15 mouse cellular contexts compared by ENCODE assay signal in the genomic region with DNA sequence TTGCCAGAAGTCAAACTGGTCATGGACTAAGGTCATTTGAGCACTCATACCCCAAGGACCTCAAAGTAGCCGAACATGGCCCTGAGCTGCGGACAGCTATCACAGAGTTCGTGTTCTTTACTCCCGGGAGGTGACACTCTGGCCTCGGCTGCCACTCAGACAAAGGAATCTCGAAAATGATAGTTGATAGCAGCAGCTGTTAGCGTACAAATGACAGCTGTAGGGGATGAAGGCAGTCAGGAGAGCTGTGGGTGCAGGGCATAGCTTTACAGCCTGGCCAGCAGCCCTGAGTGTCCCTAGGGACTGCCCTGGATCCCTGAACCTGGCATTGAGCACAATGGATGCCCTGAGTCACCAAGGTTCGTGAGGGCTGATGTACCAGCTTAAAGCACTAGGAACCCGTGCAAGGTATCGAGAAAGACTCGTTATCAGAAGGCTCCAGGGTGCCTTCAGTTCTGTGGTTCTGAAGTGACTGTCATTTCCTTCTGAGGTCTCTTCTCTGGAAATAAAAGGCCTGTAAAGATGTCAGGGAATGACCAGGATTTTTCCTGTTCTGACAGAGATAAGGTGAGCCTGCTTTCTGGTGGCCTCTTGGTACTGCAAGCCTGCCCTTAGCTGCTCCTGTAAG. TPM values are rescaled to one million over a fixed set of nuclear protein-coding genes. Genes with fewer than 3 reads are reported as not detected.
DNase-seq lines count a peak whose midpoint lies in the region; ATAC-seq and TF ChIP-seq lines count a peak whose summit lies in the region.
"Had no signal": no experiment of that assay in that cellular context is flagged by ENCODE, and none has a peak within 500 bp of the region (broad histone marks: within the 10 kb centered on the region; RNA-seq: fewer than 3 reads in every experiment).

No protein-coding gene starts in this region.

- no peak overlapping the region for H3K4me2 ChIP-seq in hindbrain, embryonic 11.5 days (replicated peaks; ENCODE audit: low read depth, low read length)
- no peak overlapping the region for H3K4me2 ChIP-seq in hindbrain, embryonic 13.5 days
- no peak overlapping the region for H3K4me2 ChIP-seq in heart, postnatal 0 days (ENCODE audit: low read depth, low read length)
- H3K4me2 ChIP-seq: embryonic facial prominence, embryonic 12.5 days; intestine, embryonic 15.5 days; liver, embryonic 12.5 days had no signal

- 70% methylated on average over 11 of the region's 11 CpGs for WGBS in hindbrain, embryonic 11.5 days
- WGBS in hindbrain, embryonic 13.5 days, result 62% methylated on average over 11 of the region's 11 CpGs
- WGBS in heart, postnatal 0 days, result 24% methylated on average over 11 of the region's 11 CpGs

- ATAC-seq in hindbrain, embryonic 11.5 days (ENCODE audit: low FRiP score), result no peak
- no peak for ATAC-seq in hindbrain, embryonic 13.5 days (ENCODE audit: low FRiP score)
- ATAC-seq in heart, postnatal 0 days (ENCODE audit: insufficient read depth, low read depth), result peak; percentile 74
- ATAC-seq: intestine, embryonic 15.5 days; liver, embryonic 12.5 days had no signal

- no peak for TF ChIP-seq CTCF in heart, postnatal 0 days (IDR thresholded peaks at IDR 0.05; ENCODE audit: low read depth)

- peak; percentile 9 for DNase-seq in hindbrain, embryonic 11.5 days (ENCODE audit: low spot score)
- peak; percentile 12 for DNase-seq in 3T3-L1 (ENCODE audit: low read depth, low spot score)
- DNase-seq in adrenal gland, postnatal 14 days, result peak; percentile 41
- DNase-seq in heart, postnatal 0 days (ENCODE audit: low spot score), result peak; percentile 78
- DNase-seq in layer of hippocampus, adult 9-11 months, result no peak
- DNase-seq in urinary bladder, adult 2 months (ENCODE audit: low spot score), result no peak

- H3K27me3 ChIP-seq in hindbrain, embryonic 11.5 days (ENCODE audit: control insufficient read depth, insufficient read depth, low read length), result no peaks in the 10 kb centered on the region
- peaks cover 17% of the 10 kb centered on the region for H3K27me3 ChIP-seq in hindbrain, embryonic 13.5 days
- H3K27me3 ChIP-seq in heart, postnatal 0 days (ENCODE audit: control insufficient read depth, insufficient read depth, low read length), result no peaks in the 10 kb centered on the region
- H3K27me3 ChIP-seq: intestine, embryonic 15.5 days had no signal

- no peaks in the 10 kb centered on the region; the same call in 1 of the 2 replicates for H3K4me1 ChIP-seq in hindbrain, embryonic 11.5 days (replicated peaks; ENCODE audit: control insufficient read depth, insufficient read depth, low read length)
- H3K4me1 ChIP-seq in hindbrain, embryonic 13.5 days (replicated peaks), result peaks cover 29% of the 10 kb centered on the region
- peaks cover 41% of the 10 kb centered on the region for H3K4me1 ChIP-seq in heart, postnatal 0 days (ENCODE audit: control insufficient read depth, insufficient read depth)

- peak; percentile 93 for TF ChIP-seq EP300 in heart, postnatal 0 days (IDR thresholded peaks at IDR 0.05; ENCODE audit: low read depth)

- H3K36me3 ChIP-seq in hindbrain, embryonic 11.5 days (ENCODE audit: control insufficient read depth, insufficient read depth, low read length), result no peaks in the 10 kb centered on the region
- H3K36me3 ChIP-seq in hindbrain, embryonic 13.5 days, result no peaks in the 10 kb centered on the region
- H3K36me3 ChIP-seq in heart, postnatal 0 days (replicated peaks; ENCODE audit: control insufficient read depth, insufficient read depth, low read length), result no peaks in the 10 kb centered on the region
- H3K36me3 ChIP-seq: embryonic facial prominence, embryonic 12.5 days; forebrain, embryonic 10.5 days; intestine, embryonic 15.5 days; liver, embryonic 12.5 days had no signal

- no peak overlapping the region for H3K4me3 ChIP-seq in hindbrain, embryonic 11.5 days (ENCODE audit: low read depth, low read length)
- H3K4me3 ChIP-seq in hindbrain, embryonic 13.5 days, result no peak overlapping the region
- no peak overlapping the region for H3K4me3 ChIP-seq in heart, postnatal 0 days (ENCODE audit: low read depth, low read length)
- H3K4me3 ChIP-seq: embryonic facial prominence, embryonic 12.5 days; forebrain, embryonic 10.5 days; heart, adult 2 months; intestine, embryonic 15.5 days; liver, embryonic 12.5 days had no signal

- H3K9ac ChIP-seq in hindbrain, embryonic 11.5 days (ENCODE audit: low read depth, low read length), result no peak overlapping the region
- H3K9ac ChIP-seq in hindbrain, embryonic 13.5 days, result no peak overlapping the region
- H3K9ac ChIP-seq in heart, postnatal 0 days (replicated peaks; ENCODE audit: low read depth, low read length), result no peak overlapping the region
- H3K9ac ChIP-seq: embryonic facial prominence, embryonic 12.5 days; intestine, embryonic 15.5 days; liver, embryonic 12.5 days had no signal

- H3K9me3 ChIP-seq in hindbrain, embryonic 11.5 days (ENCODE audit: control insufficient read depth, low read length), result no peaks in the 10 kb centered on the region
- no peaks in the 10 kb centered on the region for H3K9me3 ChIP-seq in hindbrain, embryonic 13.5 days
- H3K9me3 ChIP-seq in heart, postnatal 0 days (replicated peaks; ENCODE audit: control insufficient read depth, low read length), result no peaks in the 10 kb centered on the region
- H3K9me3 ChIP-seq: embryonic facial prominence, embryonic 12.5 days; forebrain, embryonic 10.5 days; intestine, embryonic 15.5 days; liver, embryonic 12.5 days had no signal

- H3K27ac ChIP-seq in hindbrain, embryonic 11.5 days (ENCODE audit: low read depth, low read length), result no peak overlapping the region
- H3K27ac ChIP-seq in hindbrain, embryonic 13.5 days, result no peak overlapping the region; the same call in 1 of the 2 replicates
- H3K27ac ChIP-seq in heart, postnatal 0 days (ENCODE audit: low read depth), result peak overlapping the region; percentile 82
- H3K27ac ChIP-seq: embryonic facial prominence, embryonic 12.5 days; forebrain, embryonic 10.5 days; heart, adult 2 months; intestine, embryonic 15.5 days; kidney, postnatal 0 days; liver, embryonic 12.5 days; macrophage had no signal

RNA-seq across cellular contexts. Expression of gene Scn5a, which starts 55.5 kb away (rescaled TPM):
- 0.22 and 0.36 TPM in 2 replicates for polyA plus RNA-seq in hindbrain, embryonic 11.5 days (2014; fragmentation: Nextera tagmentation; extraction: Ambion mirVana)
- polyA plus RNA-seq in hindbrain, embryonic 13.5 days (2015; fragmentation: Nextera tagmentation; extraction: Ambion mirVana), result 0.25 and 0.32 TPM in 2 replicates
- total RNA-seq in adrenal gland, postnatal 14 days (2021), result 0.22 and 0.56 TPM in 2 replicates
- total RNA-seq in heart, postnatal 0 days (2014; rRNA removed; ENCODE audit: low replicate concordance), result 82.7 and 96.1 TPM in 2 replicates
- 11.5 and 16.8 TPM in 2 replicates for polyA plus RNA-seq in heart, postnatal 0 days (2015; fragmentation: Nextera tagmentation; extraction: Ambion mirVana)
- 0.23 and 0.38 TPM in 2 replicates for polyA plus RNA-seq in urinary bladder, adult 2 months (2012; rRNA removed)
- total RNA-seq: neutrophil, adult 5-6 weeks had no signal
- polyA plus RNA-seq: macrophage had no signal

Comparison
In these comparisons a context has a peak if more than half of its experiments do, and no peak if none do; other contexts are left out.
1. DNase-seq: peak in hindbrain, embryonic 11.5 days (single experiment), 3T3-L1 (single experiment), adrenal gland, postnatal 14 days (single experiment) and heart, postnatal 0 days (single experiment); none in layer of hippocampus, adult 9-11 months (single experiment) and urinary bladder, adult 2 months (single experiment).